Mouse (Mus musculus): ENCODE measurements around the gene Slc44a1. TPM values are rescaled to one million over a fixed set of nuclear protein-coding genes. Genes with fewer than 3 reads are reported as not detected.

Slc44a1 gene
- polyA plus RNA-seq, 1 experiment = 50.3 TPM

- peak; percentile 38 to 83 for DNase-seq (ENCODE audit: extremely low spot score in 1 of 2, low spot score in 1 of 2)
Measured at GRCm38 (mm10) chr4:53594204-53594603, 154.0 kb downstream of the Slc44a1 start.

GRCm38 (mm10) chr4:53595246-53596062 is 155.2 kb downstream of the Slc44a1 start:
- DNase-seq (ENCODE audit: extremely low spot score in 1 of 2, low spot score in 1 of 2) = no peak

GRCm38 (mm10) chr4:53596063-53596895 is 156.1 kb downstream of the Slc44a1 start:
- no peak for DNase-seq (ENCODE audit: extremely low spot score in 1 of 2, low spot score in 1 of 2)

GRCm38 (mm10) chr4:53600462-53600861 is 160.2 kb downstream of the Slc44a1 start:
- peak in 1 of 2 experiments; percentile 33 for DNase-seq (ENCODE audit: extremely low spot score in 1 of 2, low spot score in 1 of 2)

GRCm38 (mm10) chr4:53614576-53615225 is 174.5 kb downstream of the Slc44a1 start:
- DNase-seq (ENCODE audit: extremely low spot score in 1 of 2, low spot score in 1 of 2) = no peak

GRCm38 (mm10) chr4:53617968-53618367 is 177.8 kb downstream of the Slc44a1 start:
- no peak for DNase-seq (ENCODE audit: extremely low spot score in 1 of 2, low spot score in 1 of 2)

- DNase-seq (ENCODE audit: extremely low spot score in 1 of 2, low spot score in 1 of 2) = no peak
Measured at GRCm38 (mm10) chr4:53620104-53620503, 179.9 kb downstream of the Slc44a1 start.

- DNase-seq (ENCODE audit: extremely low spot score in 1 of 2, low spot score in 1 of 2) = no peak
Measured at GRCm38 (mm10) chr4:53621084-53621483, 180.9 kb downstream of the Slc44a1 start.

- DNase-seq (ENCODE audit: extremely low spot score in 1 of 2, low spot score in 1 of 2) = no peak
Measured at GRCm38 (mm10) chr4:53621490-53621889, 181.3 kb downstream of the Slc44a1 start.

GRCm38 (mm10) chr4:53623711-53624110 is 183.5 kb downstream of the Slc44a1 start:
- no peak for DNase-seq (ENCODE audit: extremely low spot score in 1 of 2, low spot score in 1 of 2)

GRCm38 (mm10) chr4:53624816-53625215 is 184.6 kb downstream of the Slc44a1 start:
- no peak for DNase-seq (ENCODE audit: extremely low spot score in 1 of 2, low spot score in 1 of 2)

- no peak for DNase-seq (ENCODE audit: extremely low spot score in 1 of 2, low spot score in 1 of 2)
Measured at GRCm38 (mm10) chr4:53625263-53625662, 185.1 kb downstream of the Slc44a1 start.

- no peak for DNase-seq (ENCODE audit: extremely low spot score in 1 of 2, low spot score in 1 of 2)
Measured at GRCm38 (mm10) chr4:53628924-53629323, 188.7 kb downstream of the Slc44a1 start.

GRCm38 (mm10) chr4:53630963-53631315 is 190.7 kb downstream of the Slc44a1 start:
- no peak for DNase-seq (ENCODE audit: extremely low spot score in 1 of 2, low spot score in 1 of 2)

- DNase-seq (ENCODE audit: extremely low spot score in 1 of 2, low spot score in 1 of 2) = peak; percentile 46 to 82
Measured at GRCm38 (mm10) chr4:53631316-53632010, 191.2 kb downstream of the Slc44a1 start, which contains the start of gene Fsd1l. Gene Fsd1l, plus strand, starts transcription at chr4:53631471.

- DNase-seq (ENCODE audit: extremely low spot score in 1 of 2, low spot score in 1 of 2) = no peak
Measured at GRCm38 (mm10) chr4:53632011-53632349, 191.8 kb downstream of the Slc44a1 start.

- no peak for DNase-seq (ENCODE audit: extremely low spot score in 1 of 2, low spot score in 1 of 2)
Measured at GRCm38 (mm10) chr4:53635336-53635735, 195.1 kb downstream of the Slc44a1 start.

- DNase-seq (ENCODE audit: extremely low spot score in 1 of 2, low spot score in 1 of 2) = no peak
Measured at GRCm38 (mm10) chr4:53637269-53637909, 197.2 kb downstream of the Slc44a1 start.

GRCm38 (mm10) chr4:53638549-53639123 is 198.4 kb downstream of the Slc44a1 start:
- no peak for DNase-seq (ENCODE audit: extremely low spot score in 1 of 2, low spot score in 1 of 2)

GRCm38 (mm10) chr4:53658029-53658428 is 217.8 kb downstream of the Slc44a1 start:
- no peak for DNase-seq (ENCODE audit: extremely low spot score in 1 of 2, low spot score in 1 of 2)
